Comparison of ENCODE assay signal across 25 mouse cellular contexts in the genomic region with DNA sequence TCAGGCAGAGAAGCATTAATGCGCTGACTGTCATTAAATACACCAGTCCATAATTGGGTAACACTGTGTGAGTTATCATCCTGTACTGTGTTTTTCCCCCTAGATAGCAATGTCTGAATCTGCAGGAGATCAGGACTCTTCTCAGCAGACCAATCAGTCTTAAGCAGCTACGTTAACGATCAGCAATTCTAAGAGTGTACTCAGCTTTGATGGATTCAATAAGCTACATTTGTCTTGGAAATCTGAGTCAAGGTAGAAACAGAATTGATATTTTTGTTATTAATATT.
A peak's percentile ranks its signal among the peaks of the same experiment; 100 is the strongest.
DNase-seq lines count a peak whose midpoint lies in the region; ATAC-seq lines count a peak whose summit lies in the region.
"Had no signal": no experiment of that assay in that cellular context is flagged by ENCODE, and none has a peak within 500 bp of the region (broad histone marks: within the 10 kb centered on the region; RNA-seq: fewer than 3 reads in every experiment).

No protein-coding gene starts in this region.

- no peak overlapping the region for H3K4me2 ChIP-seq in hindbrain, embryonic 16.5 days (ENCODE audit: low read length)
- H3K4me2 ChIP-seq in forebrain, embryonic 15.5 days (replicated peaks), result no peak overlapping the region
- H3K4me2 ChIP-seq in midbrain, embryonic 13.5 days (replicated peaks), result no peak overlapping the region; the same call in 1 of the 2 replicates
- H3K4me2 ChIP-seq: heart, embryonic 13.5 days; hindbrain, embryonic 12.5 days; limb, embryonic 12.5 days; liver, embryonic 15.5 days; lung, embryonic 14.5 days had no signal

- no peak for DNase-seq in hindbrain, embryonic 10.5 days (ENCODE audit: low spot score)
- DNase-seq in forebrain, embryonic 10.5 days (ENCODE audit: extremely low spot score, low spot score), result no peak
- DNase-seq in heart, postnatal 36 days, result no peak
- no peak for DNase-seq in gastrocnemius, adult 18-20 months (ENCODE audit: low spot score)
- DNase-seq: adrenal gland, postnatal 14 days; cerebellum, adult 18-20 months; heart, postnatal 10 days; kidney, adult 9 months; kidney, postnatal 14 days; lung, embryonic 14.5 days; lung, postnatal 14 days; right cerebral cortex, postnatal 4 days; thymus, adult 2 months; thymus, postnatal 36 days had no signal

- 60% methylated on average over 3 of the region's 3 CpGs for WGBS in hindbrain, embryonic 10.5 days
- 41% methylated on average over 3 of the region's 3 CpGs for WGBS in hindbrain, embryonic 16.5 days
- WGBS in forebrain, embryonic 10.5 days, result 45% methylated on average over 3 of the region's 3 CpGs
- 15% methylated on average over 3 of the region's 3 CpGs for WGBS in forebrain, embryonic 15.5 days
- WGBS in midbrain, embryonic 13.5 days, result 36% methylated on average over 3 of the region's 3 CpGs

- no peak for ATAC-seq in hindbrain, embryonic 16.5 days
- peak; percentile 49 for ATAC-seq in forebrain, embryonic 15.5 days (replicated peaks)
- 0 out of 2 replicates have a peak, but pooled peaks have one; percentile 40 for ATAC-seq in midbrain, embryonic 13.5 days
- no peak for ATAC-seq in cerebellum, adult (ENCODE audit: insufficient number of reproducible peaks, low FRiP score, low TSS enrichment)
- ATAC-seq: intestine, postnatal 0 days; Patski had no signal

- no peak overlapping the region for H3K9ac ChIP-seq in hindbrain, embryonic 16.5 days (ENCODE audit: low read depth, low read length)
- no peak overlapping the region for H3K9ac ChIP-seq in forebrain, embryonic 15.5 days (replicated peaks)
- no peak overlapping the region for H3K9ac ChIP-seq in midbrain, embryonic 13.5 days (replicated peaks)
- H3K9ac ChIP-seq: heart, embryonic 13.5 days; hindbrain, embryonic 12.5 days; limb, embryonic 12.5 days; liver, embryonic 15.5 days; lung, embryonic 14.5 days had no signal

- no peaks in the 10 kb centered on the region for H3K9me3 ChIP-seq in hindbrain, embryonic 10.5 days
- H3K9me3 ChIP-seq in hindbrain, embryonic 16.5 days (ENCODE audit: control insufficient read depth, low read length), result no peaks in the 10 kb centered on the region
- H3K9me3 ChIP-seq in forebrain, embryonic 10.5 days, result no peaks in the 10 kb centered on the region
- no peaks in the 10 kb centered on the region for H3K9me3 ChIP-seq in forebrain, embryonic 15.5 days
- no peaks in the 10 kb centered on the region for H3K9me3 ChIP-seq in midbrain, embryonic 13.5 days
- H3K9me3 ChIP-seq: G1E; heart, embryonic 13.5 days; hindbrain, embryonic 12.5 days; limb, embryonic 12.5 days; liver, embryonic 15.5 days had no signal

- intact Hi-C loops in heart, postnatal 36 days (cut with DNase I), result loop anchor here (10.0 kb wide), 1 partner anchor 438 kb away; no protein-coding TSS in a partner anchor

- no peaks in the 10 kb centered on the region for H3K36me3 ChIP-seq in hindbrain, embryonic 10.5 days
- no peaks in the 10 kb centered on the region for H3K36me3 ChIP-seq in hindbrain, embryonic 16.5 days (ENCODE audit: control insufficient read depth, insufficient read depth, low read length)
- H3K36me3 ChIP-seq in forebrain, embryonic 10.5 days (replicated peaks), result no peaks in the 10 kb centered on the region
- H3K36me3 ChIP-seq in forebrain, embryonic 15.5 days, result no peaks in the 10 kb centered on the region
- no peaks in the 10 kb centered on the region for H3K36me3 ChIP-seq in midbrain, embryonic 13.5 days
- H3K36me3 ChIP-seq: G1E; heart, embryonic 13.5 days; hindbrain, embryonic 12.5 days; limb, embryonic 12.5 days; liver, embryonic 15.5 days had no signal

- H3K27ac ChIP-seq in hindbrain, embryonic 10.5 days, result peak overlapping the region; percentile 76
- no peak overlapping the region for H3K27ac ChIP-seq in hindbrain, embryonic 16.5 days (ENCODE audit: low read depth, low read length)
- H3K27ac ChIP-seq in forebrain, embryonic 10.5 days, result peak overlapping the region; percentile 67; the same call in 1 of the 2 replicates
- 0 out of 2 replicates have a peak overlapping the region, but pooled peaks have one; percentile 43 for H3K27ac ChIP-seq in forebrain, embryonic 15.5 days (replicated peaks)
- peak overlapping the region; percentile 9; the same call in 1 of the 2 replicates for H3K27ac ChIP-seq in midbrain, embryonic 13.5 days
- H3K27ac ChIP-seq: heart, embryonic 13.5 days; hindbrain, embryonic 12.5 days; limb, embryonic 12.5 days; liver, embryonic 15.5 days had no signal

- H3K4me1 ChIP-seq in hindbrain, embryonic 10.5 days (replicated peaks), result peaks cover 26% of the 10 kb centered on the region
- H3K4me1 ChIP-seq in hindbrain, embryonic 16.5 days (ENCODE audit: control insufficient read depth, insufficient read depth, low read depth, low read length), result peaks cover 4% of the 10 kb centered on the region; the same call in 1 of the 2 replicates
- H3K4me1 ChIP-seq in forebrain, embryonic 10.5 days, result peaks cover 36% of the 10 kb centered on the region
- peaks cover 13% of the 10 kb centered on the region for H3K4me1 ChIP-seq in forebrain, embryonic 15.5 days
- peaks cover 16% of the 10 kb centered on the region for H3K4me1 ChIP-seq in midbrain, embryonic 13.5 days (replicated peaks)
- H3K4me1 ChIP-seq: liver, embryonic 15.5 days had no signal

- no peak overlapping the region for H3K4me3 ChIP-seq in hindbrain, embryonic 10.5 days
- H3K4me3 ChIP-seq in hindbrain, embryonic 16.5 days (ENCODE audit: low read length), result no peak overlapping the region
- H3K4me3 ChIP-seq in forebrain, embryonic 10.5 days, result no peak overlapping the region
- no peak overlapping the region for H3K4me3 ChIP-seq in forebrain, embryonic 15.5 days
- no peak overlapping the region for H3K4me3 ChIP-seq in midbrain, embryonic 13.5 days (replicated peaks)
- H3K4me3 ChIP-seq: heart, embryonic 13.5 days; hindbrain, embryonic 12.5 days; limb, embryonic 12.5 days; liver, embryonic 15.5 days had no signal

- no peaks in the 10 kb centered on the region for H3K27me3 ChIP-seq in hindbrain, embryonic 10.5 days (ENCODE audit: insufficient read depth, poor library complexity, severe bottlenecking)
- H3K27me3 ChIP-seq in hindbrain, embryonic 16.5 days (replicated peaks; ENCODE audit: control insufficient read depth, insufficient read depth, low read length), result no peaks in the 10 kb centered on the region
- no peaks in the 10 kb centered on the region for H3K27me3 ChIP-seq in forebrain, embryonic 10.5 days (ENCODE audit: poor library complexity, severe bottlenecking)
- no peaks in the 10 kb centered on the region for H3K27me3 ChIP-seq in forebrain, embryonic 15.5 days
- H3K27me3 ChIP-seq in midbrain, embryonic 13.5 days, result no peaks in the 10 kb centered on the region
- H3K27me3 ChIP-seq: heart, embryonic 13.5 days; hindbrain, embryonic 12.5 days; limb, embryonic 12.5 days; liver, embryonic 15.5 days; Patski had no signal

Comparison
In these comparisons a context has a peak if more than half of its experiments do, and no peak if none do; other contexts are left out.
1. ATAC-seq: peak in forebrain, embryonic 15.5 days (single experiment) and midbrain, embryonic 13.5 days (single experiment); none in hindbrain, embryonic 16.5 days (single experiment) and cerebellum, adult (single experiment).